Mouse (Mus musculus) embryonic fibroblast, embryonic 13.5 days (primary cell): Measurements from ENCODE around the gene Gab2. TPM values are rescaled to one million over a fixed set of nuclear protein-coding genes. Genes with fewer than 3 reads are reported as not detected.

ENCODE experiments used
- H3K27ac ChIP-seq: 2 replicates; pipeline ENCODE4 v1.5.1; 2012; ENCODE audit warnings: low read length, control low read depth, inconsistent platforms; ENCODE audit not compliant: insufficient read depth
- H3K4me1 ChIP-seq: 2 replicates; pipeline ENCODE4 v1.6.1; 2011; ENCODE audit warnings: low read length; ENCODE audit not compliant: control insufficient read depth, insufficient read depth
- H3K4me3 ChIP-seq: 2 replicates; pipeline ENCODE4 v1.5.1; 2011; ENCODE audit warnings: mild to moderate bottlenecking, control low read depth, low read length; ENCODE audit not compliant: insufficient read depth
- CTCF ChIP-seq: IDR thresholded peaks from 2 replicates; pipeline ENCODE4 v1.5.1; 2011; ENCODE audit warnings: mild to moderate bottlenecking, control low read depth, low read length, moderate library complexity, borderline replicate concordance; ENCODE audit not compliant: insufficient read depth
- POLR2A ChIP-seq: IDR thresholded peaks from 2 replicates; pipeline ENCODE4 v1.6.1; 2011; ENCODE audit warnings: low read depth, mild to moderate bottlenecking, control low read depth, low read length, moderate library complexity
- polyA plus RNA-seq: library from polyadenylated mRNA; stranded (reverse); fragments of >200 nt; gene quantifications from 2 replicates; pipeline ENCODE4 v1.2.4, GENCODE M21; 2011; ENCODE audit warnings: low read depth; ENCODE audit not compliant: missing spikeins, insufficient read length

Gab2 gene
- polyA plus RNA-seq, 1 experiment, result 11.5 TPM

- Histone ChIP-seq H3K27ac (no peak overlapping the region), H3K4me1 (no peaks in the 10 kb centered on the region), H3K4me3 (no peak overlapping the region)
- TF ChIP-seq CTCF, result no peak
- TF ChIP-seq POLR2A, result no peak
Observed at GRCm38 (mm10) chr7:97349438-97349837, 268.1 kb downstream of the Gab2 start.

GRCm38 (mm10) chr7:97350891-97351290, 269.5 kb downstream of the Gab2 start:
- no peak overlapping the region for H3K4me3 ChIP-seq
- no peaks in the 10 kb centered on the region for H3K4me1 ChIP-seq
- H3K27ac ChIP-seq, result no peak overlapping the region
- TF ChIP-seq CTCF, result no peak
- TF ChIP-seq POLR2A, result no peak

DNA sequence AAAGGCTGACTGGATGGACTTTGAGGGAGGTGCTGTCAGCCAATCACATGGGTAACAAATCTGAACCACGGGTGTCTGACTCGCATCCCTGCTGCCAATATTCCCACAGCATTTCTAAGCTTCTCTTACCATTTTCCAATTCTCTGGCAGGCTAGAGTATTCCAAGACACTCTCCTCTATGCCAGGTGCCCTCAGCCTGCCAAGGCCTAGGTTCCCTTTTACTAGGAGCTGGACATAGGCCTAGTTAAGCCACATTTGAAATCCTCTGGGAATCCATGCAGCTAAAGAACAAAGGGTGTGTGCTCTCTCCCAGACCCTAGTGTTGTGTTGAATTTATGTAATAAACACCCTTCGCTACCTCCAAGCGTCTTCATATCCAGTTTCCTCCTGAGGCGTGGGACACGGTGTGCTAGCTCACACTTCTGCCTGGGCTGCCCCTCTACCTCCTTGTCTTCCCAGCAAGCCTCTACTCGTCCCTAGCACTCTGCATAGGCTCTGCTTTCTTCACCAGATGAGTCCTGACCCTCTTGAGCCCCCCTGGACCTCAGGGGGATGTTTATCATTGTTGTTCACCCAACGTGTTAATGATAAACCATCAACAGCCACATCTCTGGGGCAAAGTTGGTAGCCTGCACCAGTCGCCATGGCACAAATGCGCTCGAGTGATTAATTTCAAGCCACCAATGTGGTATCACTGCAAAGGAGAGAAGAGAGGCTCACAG, 270.6 kb downstream of the Gab2 start:
- Histone ChIP-seq H3K4me3 (no peak overlapping the region), H3K27ac (no peak overlapping the region), H3K4me1 (no peaks in the 10 kb centered on the region)
- TF ChIP-seq POLR2A (no peak), CTCF (no peak)

GRCm38 (mm10) chr7:97353356-97353755, 272.0 kb downstream of the Gab2 start:
- Histone ChIP-seq H3K4me1 (no peaks in the 10 kb centered on the region), H3K4me3 (no peak overlapping the region), H3K27ac (no peak overlapping the region)
- TF ChIP-seq POLR2A, result no peak
- TF ChIP-seq CTCF, result no peak

DNA sequence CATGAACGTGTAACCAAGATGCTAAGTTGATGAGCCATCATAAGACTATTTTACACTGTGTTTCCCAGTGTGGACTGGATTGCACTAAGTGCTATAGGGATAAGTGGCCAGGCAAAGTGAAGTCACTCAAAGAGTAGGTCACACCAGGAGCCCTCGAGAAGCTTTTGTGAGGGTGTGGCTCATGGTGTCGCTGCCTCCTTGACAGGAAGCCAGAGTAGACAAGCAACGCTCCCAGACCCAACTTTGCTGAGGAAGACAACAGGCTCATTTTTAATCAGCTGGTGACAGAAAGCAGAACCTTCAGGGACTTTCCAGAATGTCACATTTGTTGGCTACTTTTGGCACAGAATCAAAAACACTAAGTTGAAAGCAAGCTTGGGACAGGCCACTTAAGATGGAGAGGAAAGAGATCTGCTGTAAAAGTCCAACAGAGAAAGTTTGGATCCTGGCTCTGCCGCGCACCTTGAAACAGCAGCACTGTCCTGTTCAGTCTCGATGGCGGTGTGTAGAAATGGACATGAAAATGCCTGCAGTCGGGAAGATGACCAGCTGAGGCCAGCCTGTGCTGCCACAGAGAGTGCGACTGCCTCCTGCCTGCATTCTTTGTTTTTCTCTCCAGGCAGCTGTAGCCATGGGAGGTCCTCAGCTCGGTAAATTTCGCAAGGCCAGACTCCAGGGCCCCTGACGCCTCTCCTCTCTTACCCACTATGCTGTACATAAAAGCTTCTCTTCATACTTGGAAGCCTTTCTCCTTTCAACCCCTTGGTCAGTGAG, 273.9 kb downstream of the Gab2 start:
- H3K27ac ChIP-seq, result no peak overlapping the region
- no peak overlapping the region for H3K4me3 ChIP-seq
- no peaks in the 10 kb centered on the region for H3K4me1 ChIP-seq
- no peak for TF ChIP-seq POLR2A
- no peak for TF ChIP-seq CTCF

- TF ChIP-seq CTCF, result no peak
- TF ChIP-seq POLR2A, result no peak
- no peak overlapping the region for H3K27ac ChIP-seq
- no peak overlapping the region for H3K4me3 ChIP-seq
- no peaks in the 10 kb centered on the region for H3K4me1 ChIP-seq
Observed at GRCm38 (mm10) chr7:97356253-97356652, 274.9 kb downstream of the Gab2 start.

GRCm38 (mm10) chr7:97356875-97357276, 275.5 kb downstream of the Gab2 start:
- TF ChIP-seq CTCF (no peak), POLR2A (no peak)
- H3K4me3 ChIP-seq, result no peak overlapping the region
- no peaks in the 10 kb centered on the region for H3K4me1 ChIP-seq
- H3K27ac ChIP-seq, result no peak overlapping the region

- TF ChIP-seq POLR2A (no peak), CTCF (no peak)
- Histone ChIP-seq H3K4me1 (no peaks in the 10 kb centered on the region), H3K27ac (no peak overlapping the region), H3K4me3 (no peak overlapping the region)
Observed at GRCm38 (mm10) chr7:97357840-97358239, 276.5 kb downstream of the Gab2 start.

DNA sequence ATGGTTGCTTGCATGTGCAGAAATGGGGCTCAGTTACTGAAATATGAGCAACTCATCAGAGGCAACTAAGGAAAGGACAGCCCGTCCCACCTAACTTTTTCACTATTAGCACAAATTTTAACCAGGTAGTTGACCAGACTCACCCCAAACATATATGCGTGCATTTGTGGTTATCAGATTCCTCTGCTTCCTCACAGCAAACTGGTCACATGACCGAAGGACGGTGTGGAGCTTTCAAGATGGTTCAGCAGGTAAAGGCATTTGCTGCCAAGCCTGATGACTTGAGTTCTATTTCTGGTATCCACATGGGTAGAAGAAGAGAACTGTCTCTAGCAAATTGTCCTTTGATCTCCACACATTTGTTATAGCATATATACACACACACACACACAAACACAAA, 277.0 kb downstream of the Gab2 start:
- no peak overlapping the region for H3K27ac ChIP-seq
- TF ChIP-seq CTCF (no peak), POLR2A (no peak)

More for the DNA sequence above, 277.0 kb downstream of the Gab2 start:
- Histone ChIP-seq H3K4me3 (no peak overlapping the region), H3K4me1 (no peaks in the 10 kb centered on the region)

Other genes with a start within 250 kb of the Gab2 start
- gene Nars2, start 130.1 kb upstream of the Gab2 start, polyA plus RNA-seq, result 12.2 and 12.5 TPM in 2 replicates